Mouse (Mus musculus) granulocyte monocyte progenitor cell, adult 5-6 weeks (primary cell): ENCODE measurements around the gene Enpep. TPM values are rescaled to one million over a fixed set of nuclear protein-coding genes. Genes with fewer than 3 reads are reported as not detected.

Source experiments
- ATAC-seq: replicated peaks from 2 replicates; pipeline ENCODE4 v1.8.0; 2016; ENCODE audit warnings: mild to moderate bottlenecking, moderate TSS enrichment, inconsistent platforms; ENCODE audit not compliant: poor library complexity, severe bottlenecking
- total RNA-seq, 2 experiments: library from RNA; stranded (forward) in 1 of 2; stranded (reverse) in 1 of 2; fragments of 200-712, 200-1000 nt in 1 of 2; fragments of >200 nt in 1 of 2; fragmentation: Nextera tagmentation in 1 of 2; gene quantifications; 2 replicates each; pipeline ENCODE4 v1.2.3; 2014 to 2017

The Enpep gene
- total RNA-seq, 2 experiments from 2014 or later, result not detected

DNA sequence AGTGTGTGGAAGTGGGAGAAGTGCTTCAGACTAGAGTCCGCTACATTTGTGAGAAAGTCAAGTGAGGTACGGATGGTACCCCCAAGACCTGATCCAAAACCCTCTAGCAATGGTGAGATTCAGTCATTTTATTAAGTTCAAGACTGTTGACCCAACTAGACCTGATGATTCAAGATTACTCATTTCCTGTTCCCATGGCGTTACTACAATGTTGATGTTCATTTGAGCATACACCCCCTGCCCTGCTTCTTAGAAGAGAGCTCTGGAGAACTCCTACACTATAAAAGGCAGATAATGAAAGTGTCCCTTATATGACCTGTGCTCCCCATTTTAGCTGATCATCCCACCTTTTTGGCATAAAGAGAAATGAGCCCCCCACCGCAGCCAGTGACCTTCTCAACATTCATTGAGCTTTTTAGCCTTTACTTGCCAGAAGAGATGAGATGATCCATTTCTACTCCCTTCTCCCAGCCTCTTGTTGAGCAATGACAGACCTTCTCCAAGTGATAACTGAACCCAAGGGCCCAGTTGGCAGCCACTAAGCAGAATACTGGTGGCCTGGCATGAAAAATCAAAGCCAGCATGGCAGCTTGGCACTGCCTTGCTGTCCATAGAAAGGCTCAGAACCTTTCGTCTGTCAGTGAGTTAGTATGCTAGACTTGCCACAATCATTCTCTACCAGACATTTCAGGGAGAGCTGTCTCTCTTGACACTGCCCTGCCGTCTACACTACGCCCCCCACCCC is 18.7 kb downstream of the Enpep start:
- ATAC-seq, result no peak

DNA sequence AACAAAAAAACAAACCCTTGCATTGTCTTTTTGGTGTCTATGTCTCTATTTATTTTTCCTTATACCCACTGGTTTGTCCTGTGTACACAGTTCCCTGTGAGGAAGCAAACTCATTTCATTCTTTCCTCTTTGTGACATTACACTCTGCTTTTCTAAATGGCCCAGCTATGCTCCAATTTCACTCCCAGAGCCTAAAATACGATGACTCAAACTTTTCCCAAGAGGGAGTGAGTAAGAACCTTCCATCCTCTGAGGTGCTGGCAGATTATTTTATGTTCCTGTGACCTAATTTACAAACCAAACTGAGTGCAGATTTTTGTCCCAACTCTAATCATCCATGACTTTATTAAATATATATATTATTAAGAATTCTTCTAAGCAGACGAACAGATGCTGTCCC is 19.3 kb downstream of the Enpep start:
- ATAC-seq, result no peak

DNA sequence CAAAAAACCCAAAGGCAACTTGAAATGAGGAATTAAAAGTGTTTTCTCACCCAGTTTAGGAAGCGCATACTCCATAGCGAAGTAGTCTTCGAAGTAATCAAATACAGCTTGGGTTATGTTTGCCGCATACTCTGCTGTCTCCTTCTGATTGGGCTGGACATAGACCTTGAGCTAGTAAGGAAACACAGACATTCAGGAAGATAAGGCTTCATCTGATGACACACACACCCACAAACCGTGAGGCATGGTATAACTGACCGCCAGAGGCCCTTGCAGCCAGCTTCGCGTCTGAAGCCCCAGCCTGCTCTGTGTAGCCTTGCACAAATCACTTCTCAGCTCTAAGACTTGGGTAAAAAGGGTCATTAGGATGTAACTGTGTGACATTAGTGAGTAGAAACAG is 20.0 kb downstream of the Enpep start:
- ATAC-seq, result 0 out of 2 replicates have a peak, but pooled peaks have one; percentile 15

DNA sequence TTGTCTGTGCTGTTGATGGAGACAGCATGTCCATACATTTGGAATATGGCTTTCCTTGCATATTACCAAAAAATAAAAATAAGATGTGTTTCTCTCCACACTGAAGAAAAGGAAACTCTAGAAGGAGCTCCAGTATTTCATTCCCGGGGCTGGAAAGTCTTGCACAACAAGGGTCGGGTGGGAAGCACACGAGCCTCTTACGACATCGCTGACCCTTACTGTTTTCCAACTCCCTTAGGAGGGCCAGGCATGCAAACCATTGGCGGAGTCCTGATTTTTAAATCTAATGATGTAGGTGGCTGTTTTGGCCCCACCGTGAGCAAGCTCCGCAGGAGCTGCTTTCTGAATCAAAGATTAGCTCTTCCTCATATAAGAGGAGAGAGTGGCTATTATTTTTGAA is 20.6 kb downstream of the Enpep start:
- ATAC-seq, result peak; percentile 59

DNA sequence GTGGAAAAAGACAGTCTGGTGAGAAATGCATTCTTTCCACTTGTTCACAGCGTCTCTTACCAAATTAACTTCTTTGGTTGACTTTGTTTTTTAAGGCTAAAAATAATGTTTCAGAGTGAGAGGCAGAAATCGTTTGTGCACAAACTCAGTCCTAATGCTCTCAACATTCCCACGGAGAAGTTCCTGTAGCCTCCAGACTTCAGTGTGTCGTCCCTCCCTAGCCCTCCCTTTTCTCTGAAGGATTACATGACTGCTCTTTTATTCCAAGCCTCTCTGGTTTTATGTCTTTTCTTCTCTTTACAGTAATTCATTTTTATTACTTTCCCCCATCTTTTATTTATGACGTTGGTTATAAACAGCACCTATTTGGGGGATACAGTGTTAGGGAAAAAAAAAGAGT is 22.6 kb downstream of the Enpep start:
- ATAC-seq, result no peak

DNA sequence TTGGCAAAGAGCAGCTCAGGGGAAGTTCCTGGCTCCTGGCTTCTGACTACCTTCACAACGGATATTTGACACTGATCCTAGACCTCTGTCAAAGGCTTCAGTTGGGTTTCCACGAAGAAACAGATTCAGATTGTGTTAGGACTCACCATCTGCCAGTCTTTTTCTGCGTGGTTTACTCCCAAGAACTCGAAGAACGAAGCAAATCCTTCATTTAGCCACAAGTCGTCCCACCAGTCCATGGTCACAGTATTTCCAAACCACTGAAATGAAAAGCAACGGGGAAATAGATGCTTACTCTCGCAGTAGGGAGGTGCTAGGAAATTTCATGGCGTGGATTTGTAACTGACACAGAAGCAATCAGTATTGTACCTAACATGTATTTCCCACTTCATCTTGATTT is 23.6 kb downstream of the Enpep start:
- no peak for ATAC-seq

DNA sequence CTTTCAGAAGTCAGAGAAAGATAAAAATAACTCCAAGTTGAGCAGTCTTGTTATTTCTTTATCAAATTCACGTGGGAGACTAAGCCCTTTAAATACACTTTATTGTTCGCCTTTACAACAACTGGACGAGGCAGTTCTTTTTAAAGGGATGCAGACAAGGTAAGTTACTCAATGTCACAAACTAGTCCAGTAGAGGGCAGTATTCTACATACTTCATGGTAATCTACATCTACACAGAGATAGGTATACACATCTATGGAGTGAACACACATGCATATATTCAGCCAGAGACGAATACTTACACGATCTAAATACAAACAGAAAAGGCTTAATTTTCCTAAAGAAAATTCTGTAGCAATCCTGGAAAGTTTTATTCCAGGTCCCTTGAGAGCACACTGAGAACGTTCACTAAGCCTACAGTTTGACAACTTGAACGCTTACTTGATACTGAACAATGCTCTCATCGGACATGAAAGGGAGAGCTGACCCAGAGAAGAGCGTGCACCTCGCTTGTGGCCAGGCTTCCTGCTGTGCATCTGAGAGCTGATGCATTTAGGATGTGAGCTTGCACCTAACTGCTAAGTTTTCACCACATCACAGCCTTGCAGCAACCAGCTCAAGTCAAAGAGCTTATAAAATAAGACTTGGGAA is 24.3 kb downstream of the Enpep start:
- ATAC-seq, result peak; percentile 64

DNA sequence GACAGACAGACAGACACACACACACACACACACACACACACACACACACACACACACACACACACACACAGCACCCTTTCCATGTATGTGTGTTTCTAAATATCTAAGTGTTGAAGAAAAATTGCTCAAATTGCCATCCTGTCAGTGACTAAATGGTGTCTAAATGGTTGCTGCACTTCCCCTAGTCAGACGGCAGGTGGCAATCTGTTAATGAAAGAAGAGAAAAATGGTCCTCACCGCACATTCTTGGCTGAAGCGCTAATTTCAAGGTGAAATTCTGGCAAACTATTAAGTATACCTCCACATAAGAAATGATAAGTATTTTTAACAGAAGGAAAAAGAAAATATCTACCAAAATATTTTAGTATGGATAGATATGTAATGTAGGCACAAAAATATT is 28.6 kb downstream of the Enpep start:
- peak; percentile 65; the same call in 1 of the 2 replicates for ATAC-seq

DNA sequence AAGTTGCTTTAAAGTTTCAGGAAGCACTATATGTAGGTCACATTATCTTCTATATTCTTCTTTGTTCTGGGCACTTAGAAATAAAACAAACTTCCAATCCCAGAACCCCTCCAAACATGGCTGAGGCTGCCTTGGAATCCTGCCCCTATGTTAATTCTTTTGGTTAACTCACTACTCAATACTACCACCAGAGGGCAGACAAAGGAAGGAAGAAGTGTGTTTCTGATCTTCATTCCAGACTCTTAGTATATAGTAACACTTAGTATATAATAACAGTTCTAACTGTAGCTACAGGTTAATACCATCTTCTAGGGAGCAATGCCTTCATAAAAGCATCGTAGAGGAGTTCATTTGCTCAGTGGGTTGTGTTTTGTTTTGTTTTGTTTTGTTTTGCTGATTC is 32.6 kb downstream of the Enpep start:
- ATAC-seq, result 0 out of 2 replicates have a peak, but pooled peaks have one; percentile 26

DNA sequence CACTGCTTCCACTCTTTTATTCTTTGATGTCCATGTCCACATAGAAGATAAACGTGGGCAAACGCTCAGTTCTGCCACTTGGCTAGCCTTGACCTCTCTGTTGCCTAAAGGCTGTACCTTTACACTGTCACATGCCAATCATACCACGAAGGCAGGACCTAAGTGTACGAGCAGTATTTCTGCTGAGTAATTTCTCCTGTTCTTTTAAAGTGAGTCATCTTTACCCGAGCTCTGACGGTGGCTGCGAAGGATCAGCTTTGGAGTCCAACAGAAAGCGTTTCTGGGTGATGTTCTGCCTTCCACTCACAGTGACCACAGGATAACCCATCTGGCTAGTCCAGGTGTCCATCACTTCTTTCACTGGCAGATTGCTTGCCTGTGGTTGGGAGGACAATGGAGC is 33.9 kb downstream of the Enpep start:
- ATAC-seq, result no peak

DNA sequence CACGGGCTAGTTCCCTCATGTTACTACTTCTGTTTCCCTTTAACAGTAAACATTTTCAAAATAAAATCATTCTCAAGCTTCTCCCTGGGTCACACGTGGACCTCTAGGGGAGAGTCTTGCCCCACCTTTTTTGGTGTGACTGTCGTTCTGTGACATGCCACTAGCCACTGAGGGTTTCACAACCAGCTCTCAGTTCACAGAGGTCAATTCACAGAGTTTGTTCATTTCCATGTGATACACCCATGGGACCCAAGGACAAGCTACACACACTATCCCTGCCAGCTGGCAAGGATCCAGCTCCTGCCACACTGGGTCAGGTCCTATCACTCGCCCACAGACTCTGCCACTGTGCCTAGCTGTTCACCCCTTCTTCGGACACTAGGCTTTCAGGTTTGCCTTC is 35.5 kb downstream of the Enpep start:
- peak; percentile 90 for ATAC-seq

DNA sequence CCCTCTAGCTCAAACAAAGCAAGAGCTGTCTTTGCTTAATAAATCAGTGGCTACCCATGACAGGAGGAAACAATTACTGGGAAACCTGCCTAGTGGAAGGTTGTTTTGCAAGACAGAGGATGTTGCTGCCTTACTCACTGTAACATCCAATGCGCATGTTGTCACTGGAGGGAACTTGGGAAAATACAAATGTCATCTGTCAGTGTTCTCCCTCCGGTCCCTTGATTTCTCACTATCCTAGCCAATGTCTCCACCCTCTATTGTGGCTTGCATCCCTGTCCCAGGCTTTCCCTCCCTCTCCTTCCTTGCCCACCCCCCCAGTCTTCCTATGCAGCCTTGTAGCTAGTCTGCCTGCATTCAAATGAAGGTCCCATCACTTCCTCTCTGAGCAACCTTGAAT is 36.6 kb downstream of the Enpep start:
- peak; percentile 49 for ATAC-seq

DNA sequence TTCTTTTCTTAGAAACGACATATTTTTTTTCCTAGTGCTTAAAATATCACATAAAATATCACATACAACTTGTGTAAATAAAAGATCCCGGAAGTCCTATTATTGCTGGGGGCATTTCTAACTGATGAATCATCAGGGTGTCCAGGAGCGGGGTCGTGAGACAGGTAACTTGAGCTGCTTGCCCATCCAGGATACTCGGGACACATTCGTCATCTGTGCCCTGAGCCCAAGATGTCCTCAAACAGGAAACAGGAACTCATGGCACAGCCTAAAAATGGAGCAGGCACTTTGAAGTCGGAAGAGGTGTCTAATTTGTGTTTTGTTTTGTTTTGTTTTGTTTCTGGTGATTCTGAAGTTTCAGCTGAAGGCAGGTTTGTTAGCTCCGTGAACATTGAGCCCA is 43.0 kb downstream of the Enpep start:
- no peak for ATAC-seq

DNA sequence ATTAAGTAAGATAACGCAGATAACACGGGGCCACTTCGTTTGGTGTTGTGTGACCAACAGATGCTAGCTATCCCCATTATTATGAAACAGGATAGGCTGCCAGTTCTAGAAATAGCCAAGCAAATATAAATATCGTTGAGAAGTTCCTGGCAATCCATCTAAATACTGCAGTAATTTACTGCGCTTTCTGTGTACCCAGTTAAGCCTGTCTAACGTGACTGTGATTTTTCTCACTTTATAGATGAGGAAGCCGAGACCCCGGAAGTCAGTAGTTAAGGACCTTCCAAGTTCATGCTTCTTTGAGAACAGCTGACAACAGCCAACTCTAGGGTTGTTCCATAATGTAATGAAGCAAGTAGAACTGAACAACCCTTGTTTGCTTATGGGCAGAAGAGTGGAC is 45.4 kb downstream of the Enpep start:
- ATAC-seq, result no peak

DNA sequence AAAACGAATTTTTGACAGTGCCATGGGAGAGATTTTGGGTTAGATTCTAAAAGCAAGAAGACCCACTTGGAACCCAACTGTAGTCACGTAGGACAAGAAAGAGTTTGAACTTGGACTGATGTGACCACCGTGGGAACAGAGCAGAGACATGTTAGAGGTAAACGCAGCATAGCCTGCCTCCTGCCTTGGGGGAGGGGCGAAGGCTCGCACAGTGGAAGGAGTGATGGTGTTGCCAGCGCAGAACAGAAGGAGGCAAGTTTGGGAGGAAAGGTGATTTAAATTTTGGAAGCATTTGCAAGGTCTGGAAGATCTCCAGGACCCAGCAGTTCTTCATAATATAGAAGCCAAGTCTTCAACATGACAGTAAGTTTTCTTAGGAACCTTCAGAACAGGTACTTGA is 46.1 kb downstream of the Enpep start:
- no peak for ATAC-seq

DNA sequence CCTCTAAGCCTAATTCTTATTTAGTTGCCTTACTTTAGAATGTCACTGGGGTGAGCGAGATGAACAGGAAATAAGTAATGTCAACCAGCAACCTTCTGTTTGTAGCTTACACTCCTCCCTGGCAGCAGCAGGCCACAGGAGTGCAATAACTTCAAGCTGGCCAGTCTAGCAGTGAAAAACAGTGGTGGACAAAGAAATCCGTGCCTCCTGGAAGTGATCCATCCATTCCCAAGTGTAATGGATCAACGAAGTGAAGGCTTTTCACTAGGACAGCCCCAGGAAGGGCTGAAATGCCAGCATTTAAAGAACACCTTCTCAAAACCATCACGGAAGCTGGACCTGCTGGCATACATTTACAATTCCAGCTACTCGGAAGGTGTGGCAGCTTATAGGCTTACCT is 48.2 kb downstream of the Enpep start:
- ATAC-seq, result no peak

DNA sequence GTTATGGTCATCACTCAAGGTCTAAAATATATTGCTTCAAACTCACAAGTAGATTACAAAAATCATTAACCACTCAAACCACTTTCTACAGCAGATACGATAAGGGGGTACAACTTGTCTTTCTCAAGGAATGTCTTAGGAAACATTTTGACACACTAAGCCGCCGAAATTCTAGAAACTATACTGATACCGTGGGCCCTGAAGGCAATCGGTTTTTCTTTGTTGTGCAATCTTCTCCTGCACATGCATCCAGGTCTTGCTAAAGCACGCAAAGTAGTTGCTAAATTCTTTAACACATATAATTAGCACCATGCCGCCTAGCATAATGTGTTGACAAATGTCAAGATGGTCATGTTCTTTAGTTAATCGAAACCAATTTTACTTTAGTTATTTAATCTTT is 53.1 kb downstream of the Enpep start:
- peak; percentile 91 for ATAC-seq

DNA sequence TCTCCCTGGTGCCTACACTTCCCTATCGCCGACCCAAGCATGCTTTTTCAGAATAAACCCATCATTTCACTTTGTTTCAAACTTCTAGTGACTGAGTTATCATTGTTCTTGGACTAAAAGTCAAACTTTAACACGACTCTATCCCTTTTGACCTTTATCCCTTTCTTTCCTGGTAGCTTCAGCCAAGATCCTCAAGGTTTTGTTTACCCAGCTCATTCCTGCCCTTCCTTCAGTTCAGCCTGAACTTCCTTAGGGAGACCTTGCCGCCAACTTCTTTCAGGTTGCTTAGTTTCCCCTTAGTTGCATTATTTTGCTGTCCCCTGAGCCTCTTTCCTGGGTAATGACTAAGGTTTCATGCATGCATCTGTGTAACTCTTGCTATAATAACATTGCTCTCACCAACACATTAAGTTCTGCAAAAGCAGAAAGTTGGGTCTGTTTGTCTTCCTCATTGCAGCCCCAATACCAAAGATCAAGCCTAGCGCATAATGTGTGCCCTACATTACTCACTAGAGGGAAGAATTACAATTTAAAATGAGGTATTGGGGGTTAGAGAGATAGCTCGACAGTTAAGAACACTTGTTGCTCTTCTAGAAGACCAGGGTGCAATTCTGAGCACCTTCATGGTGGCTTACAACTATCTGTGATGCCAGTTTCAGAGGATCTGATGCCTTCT is 59.2 kb downstream of the Enpep start:
- no peak for ATAC-seq

DNA sequence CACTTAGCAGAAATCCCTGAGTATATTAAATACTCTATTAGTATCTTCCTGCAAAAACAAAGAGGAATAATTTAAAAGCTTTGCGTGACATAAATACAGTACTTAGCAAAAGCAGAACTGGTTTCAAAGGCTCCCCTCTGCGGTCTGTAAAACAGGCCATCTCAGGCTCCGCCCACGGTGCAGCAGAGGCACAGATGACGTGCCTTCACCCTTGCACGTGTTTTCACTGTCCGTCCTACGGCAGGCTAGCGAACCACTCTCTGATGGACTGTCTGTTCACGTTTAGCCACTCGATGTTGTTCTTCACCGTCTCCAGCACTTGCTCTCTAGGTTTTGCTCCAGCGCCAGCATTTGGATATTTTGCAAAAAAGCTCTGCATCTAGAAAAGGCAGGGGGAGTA is 62.5 kb downstream of the Enpep start:
- ATAC-seq, result peak; percentile 100

DNA sequence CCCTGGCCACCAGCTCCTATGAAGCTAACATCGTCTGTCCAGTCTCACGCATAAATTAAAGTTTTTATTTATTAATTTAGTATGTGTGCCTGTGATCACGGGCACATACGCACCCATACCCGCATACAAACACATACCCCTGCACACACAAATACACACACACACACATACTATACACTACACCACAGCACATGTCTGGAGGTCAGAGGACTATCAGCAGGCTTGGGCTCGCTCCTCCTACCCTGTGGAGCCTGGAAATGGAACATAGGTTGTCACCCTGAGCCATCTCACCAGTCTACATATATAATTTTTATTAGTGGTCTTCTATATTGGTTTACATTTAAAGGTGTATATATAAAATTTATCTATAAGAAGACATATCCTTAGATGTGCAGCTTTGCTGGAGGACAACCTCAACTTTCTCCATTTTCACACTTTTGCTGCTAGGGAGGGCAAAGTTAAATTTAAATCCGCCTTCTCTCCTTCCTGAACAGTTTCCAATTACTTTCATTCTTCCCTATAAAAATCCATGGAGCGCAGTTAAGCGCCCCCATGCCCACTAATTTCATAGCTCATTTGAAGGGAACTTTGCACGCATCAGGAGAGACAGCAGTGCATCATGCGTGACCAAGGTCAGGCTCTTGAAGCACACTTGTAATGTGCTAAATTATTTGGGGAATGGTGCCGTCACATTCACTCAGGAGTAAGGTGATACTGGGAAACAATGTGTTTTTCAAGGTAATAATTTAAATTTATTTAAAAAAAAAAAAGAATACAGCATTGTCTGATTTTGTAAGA is 63.4 kb downstream of the Enpep start:
- ATAC-seq, result no peak

DNA sequence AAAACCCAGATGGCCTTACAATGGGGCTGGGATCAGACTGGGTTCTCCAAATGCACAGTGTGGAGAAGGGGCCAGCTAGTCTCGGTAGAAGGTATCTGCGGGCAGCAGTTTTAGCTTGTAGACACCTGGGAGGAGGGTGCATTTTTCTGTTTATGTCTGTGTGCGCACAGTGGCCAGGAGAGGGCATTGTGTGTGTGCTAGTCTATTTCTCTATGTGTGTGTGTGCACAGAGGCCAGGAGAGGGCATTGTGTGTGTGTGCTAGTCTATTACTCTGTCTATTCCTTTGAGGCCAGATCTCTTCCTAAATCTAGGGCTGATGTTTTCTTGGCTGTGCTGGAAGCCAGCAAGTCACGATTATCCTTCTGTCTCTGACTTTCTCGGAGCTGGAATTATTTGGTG is 74.0 kb downstream of the Enpep start:
- ATAC-seq, result 0 out of 2 replicates have a peak, but pooled peaks have one; percentile 37
